Mouse (Mus musculus) liver, embryonic 15.5 days (tissue): Measurements from ENCODE around the gene Slc8a3. TPM values are rescaled to one million over a fixed set of nuclear protein-coding genes. Genes with fewer than 3 reads are reported as not detected.

ENCODE experiments used
- ATAC-seq: fragments of 200-750 bp; cut with Nextera tagmentation; 2 replicates; pipeline ENCODE4 v1.8.0; 2017; ENCODE audit warnings: moderate number of reproducible peaks, mild to moderate bottlenecking, moderate library complexity; ENCODE audit not compliant: insufficient read depth
- H3K27ac ChIP-seq: fragments of 300-500 bp; sonication (generic); replicated peaks from 2 replicates; pipeline ENCODE4 v1.5.1; 2015; ENCODE audit warnings: mild to moderate bottlenecking, inconsistent platforms
- H3K27me3 ChIP-seq: fragments of 300-500 bp; sonication (generic); 2 replicates; pipeline ENCODE4 v1.6.1; 2015; ENCODE audit warnings: mild to moderate bottlenecking, inconsistent platforms
- H3K36me3 ChIP-seq: fragments of 300-500 bp; sonication (generic); replicated peaks from 2 replicates; pipeline ENCODE4 v1.6.1; 2015; ENCODE audit warnings: moderate library complexity, mild to moderate bottlenecking, inconsistent platforms
- H3K4me1 ChIP-seq: fragments of 300-500 bp; sonication (generic); replicated peaks from 2 replicates; pipeline ENCODE4 v1.6.1; 2015; ENCODE audit warnings: inconsistent platforms
- H3K4me2 ChIP-seq: fragments of 300-500 bp; sonication (generic); 2 replicates; pipeline ENCODE4 v1.6.1; 2015; ENCODE audit warnings: moderate library complexity, mild to moderate bottlenecking, inconsistent platforms
- H3K4me3 ChIP-seq: fragments of 300-500 bp; sonication (generic); replicated peaks from 2 replicates; pipeline ENCODE4 v1.5.1; 2015; ENCODE audit warnings: mild to moderate bottlenecking, inconsistent platforms
- H3K9ac ChIP-seq: fragments of 300-500 bp; sonication (generic); 2 replicates; pipeline ENCODE4 v1.6.1; 2015; ENCODE audit warnings: moderate library complexity, mild to moderate bottlenecking, inconsistent platforms
- H3K9me3 ChIP-seq: fragments of 300-500 bp; sonication (generic); replicated peaks from 2 replicates; pipeline ENCODE4 v1.6.1; 2016; ENCODE audit warnings: inconsistent platforms
- WGBS: fragments of 180-500 bp; shearing (Covaris S2); methylation state at CpG from one replicate; pipeline ENCODE4 v1.1.7; 2015; ENCODE audit warnings: mixed read lengths; ENCODE audit not compliant: insufficient replicate concordance; 5-methylcytosine and 5-hydroxymethylcytosine counted together
- polyA plus RNA-seq: library from polyadenylated mRNA; unstranded; fragments of >200 nt; fragmentation: Nextera tagmentation; extraction: Ambion mirVana; gene quantifications from 2 replicates; pipeline ENCODE4 v1.2.1, GENCODE M21; 2015

The Slc8a3 gene
- polyA plus RNA-seq, 1 experiment from 2014 or later, result 0.02 TPM

- H3K36me3 ChIP-seq, result no peaks in the 10 kb centered on the region
- no peak overlapping the region for H3K9ac ChIP-seq
- H3K4me3 ChIP-seq, result no peak overlapping the region
- no peaks in the 10 kb centered on the region for H3K9me3 ChIP-seq
- no peak overlapping the region for H3K4me2 ChIP-seq
- ATAC-seq, result no peak
- WGBS, result 34% methylated on average over 5 of the region's 5 CpGs
- H3K27me3 ChIP-seq, result no peaks in the 10 kb centered on the region
- no peaks in the 10 kb centered on the region for H3K4me1 ChIP-seq
- no peak overlapping the region for H3K27ac ChIP-seq
Measured at GRCm38 (mm10) chr12:81294613-81295012, 38.4 kb downstream of the Slc8a3 start.

- no peak overlapping the region for H3K4me2 ChIP-seq
- no peaks in the 10 kb centered on the region for H3K36me3 ChIP-seq
- H3K9ac ChIP-seq, result no peak overlapping the region
- no peaks in the 10 kb centered on the region for H3K4me1 ChIP-seq
- H3K9me3 ChIP-seq, result no peaks in the 10 kb centered on the region
- 65% methylated on average over 2 of the region's 2 CpGs for WGBS
- H3K4me3 ChIP-seq, result no peak overlapping the region
- no peak overlapping the region for H3K27ac ChIP-seq
- no peaks in the 10 kb centered on the region for H3K27me3 ChIP-seq
- no peak for ATAC-seq
Measured at GRCm38 (mm10) chr12:81278031-81278430, 54.9 kb downstream of the Slc8a3 start.

GRCm38 (mm10) chr12:81274616-81275015 is 58.4 kb downstream of the Slc8a3 start:
- Histone ChIP-seq H3K9me3 (no peaks in the 10 kb centered on the region), H3K4me2 (no peak overlapping the region)
- WGBS, result 54% methylated on average over 4 of the region's 4 CpGs

DNA sequence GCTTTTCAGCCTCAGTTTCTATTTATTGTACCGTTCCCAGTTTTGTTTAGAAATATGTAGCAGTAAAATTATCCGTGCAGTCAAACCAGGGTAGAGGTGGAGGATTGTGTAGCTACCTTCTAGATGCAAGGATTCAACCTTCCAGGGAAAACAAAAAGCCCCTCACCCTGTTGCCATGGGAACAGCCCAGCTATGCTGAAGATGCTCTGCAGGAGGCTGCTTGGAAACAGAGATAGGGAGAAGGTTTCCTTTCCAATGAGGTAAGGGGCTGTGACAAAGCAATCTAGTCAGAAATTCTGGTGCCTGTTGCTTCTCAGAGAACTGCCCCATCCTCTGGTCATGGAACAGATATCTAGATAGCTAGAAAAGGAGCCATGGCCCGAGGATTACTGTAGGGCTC is 59.6 kb downstream of the Slc8a3 start:
- Histone ChIP-seq H3K36me3 (no peaks in the 10 kb centered on the region), H3K4me2 (no peak overlapping the region), H3K4me3 (no peak overlapping the region), H3K27me3 (no peaks in the 10 kb centered on the region), H3K4me1 (no peaks in the 10 kb centered on the region), H3K9me3 (no peaks in the 10 kb centered on the region), H3K9ac (no peak overlapping the region), H3K27ac (no peak overlapping the region)
- no peak for ATAC-seq
- WGBS, result 30% methylated on average over 3 of the region's 3 CpGs

More at GRCm38 (mm10) chr12:81274616-81275015, 58.4 kb downstream of the Slc8a3 start:
- ATAC-seq, result no peak
- Histone ChIP-seq H3K36me3 (no peaks in the 10 kb centered on the region), H3K27me3 (no peaks in the 10 kb centered on the region), H3K9ac (no peak overlapping the region), H3K4me3 (no peak overlapping the region), H3K4me1 (no peaks in the 10 kb centered on the region), H3K27ac (no peak overlapping the region)

- 66% methylated on average over 5 of the region's 5 CpGs for WGBS
- H3K27ac ChIP-seq, result no peak overlapping the region
- H3K27me3 ChIP-seq, result no peaks in the 10 kb centered on the region
- H3K36me3 ChIP-seq, result no peaks in the 10 kb centered on the region
- H3K9ac ChIP-seq, result no peak overlapping the region
- H3K4me1 ChIP-seq, result no peaks in the 10 kb centered on the region
- ATAC-seq, result no peak
- no peak overlapping the region for H3K4me3 ChIP-seq
- H3K9me3 ChIP-seq, result no peaks in the 10 kb centered on the region
- no peak overlapping the region for H3K4me2 ChIP-seq
Measured at GRCm38 (mm10) chr12:81269246-81269645, 63.7 kb downstream of the Slc8a3 start.

DNA sequence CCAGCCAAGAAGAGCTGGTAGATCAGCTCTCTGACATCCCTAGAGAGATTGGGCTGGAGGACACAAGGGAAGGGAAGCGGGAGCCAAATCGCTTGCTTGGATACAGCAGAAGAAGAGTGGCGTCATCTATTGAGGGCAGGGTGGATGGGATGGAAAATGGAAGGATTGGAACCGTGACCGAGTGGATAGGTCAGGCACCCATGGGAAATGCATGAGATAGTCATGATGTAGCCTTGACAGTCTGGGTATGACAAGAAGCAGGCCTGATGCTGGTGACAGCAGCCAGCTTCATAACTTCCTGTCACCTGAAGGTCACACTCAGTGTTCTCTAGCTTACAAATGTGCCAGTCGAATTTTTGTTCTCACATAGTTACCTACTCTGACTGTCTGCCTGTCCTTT is 70.2 kb downstream of the Slc8a3 start:
- H3K36me3 ChIP-seq, result no peaks in the 10 kb centered on the region
- no peak overlapping the region for H3K4me2 ChIP-seq
- WGBS, result 61% methylated on average over 6 of the region's 6 CpGs
- H3K4me3 ChIP-seq, result no peak overlapping the region
- no peak overlapping the region for H3K9ac ChIP-seq
- no peaks in the 10 kb centered on the region for H3K27me3 ChIP-seq
- no peaks in the 10 kb centered on the region for H3K4me1 ChIP-seq
- no peaks in the 10 kb centered on the region for H3K9me3 ChIP-seq
- H3K27ac ChIP-seq, result no peak overlapping the region
- no peak for ATAC-seq

- H3K4me2 ChIP-seq, result no peak overlapping the region
- H3K27me3 ChIP-seq, result no peaks in the 10 kb centered on the region
- no peak overlapping the region for H3K4me3 ChIP-seq
- ATAC-seq, result peak; percentile 70; the same call in 1 of the 2 replicates
- no peaks in the 10 kb centered on the region for H3K36me3 ChIP-seq
- no peak overlapping the region for H3K27ac ChIP-seq
- no peak overlapping the region for H3K9ac ChIP-seq
- no peaks in the 10 kb centered on the region for H3K9me3 ChIP-seq
- WGBS, result 57% methylated on average over 3 of the region's 3 CpGs
- H3K4me1 ChIP-seq, result no peaks in the 10 kb centered on the region
Measured at GRCm38 (mm10) chr12:81258215-81258614, 74.8 kb downstream of the Slc8a3 start.

GRCm38 (mm10) chr12:81245411-81245810 is 87.6 kb downstream of the Slc8a3 start:
- Histone ChIP-seq H3K36me3 (no peaks in the 10 kb centered on the region), H3K9me3 (no peaks in the 10 kb centered on the region), H3K27ac (no peak overlapping the region), H3K4me2 (no peak overlapping the region), H3K27me3 (no peaks in the 10 kb centered on the region), H3K4me1 (no peaks in the 10 kb centered on the region), H3K9ac (no peak overlapping the region), H3K4me3 (no peak overlapping the region)
- no peak for ATAC-seq
- 70% methylated on average over 6 of the region's 6 CpGs for WGBS

DNA sequence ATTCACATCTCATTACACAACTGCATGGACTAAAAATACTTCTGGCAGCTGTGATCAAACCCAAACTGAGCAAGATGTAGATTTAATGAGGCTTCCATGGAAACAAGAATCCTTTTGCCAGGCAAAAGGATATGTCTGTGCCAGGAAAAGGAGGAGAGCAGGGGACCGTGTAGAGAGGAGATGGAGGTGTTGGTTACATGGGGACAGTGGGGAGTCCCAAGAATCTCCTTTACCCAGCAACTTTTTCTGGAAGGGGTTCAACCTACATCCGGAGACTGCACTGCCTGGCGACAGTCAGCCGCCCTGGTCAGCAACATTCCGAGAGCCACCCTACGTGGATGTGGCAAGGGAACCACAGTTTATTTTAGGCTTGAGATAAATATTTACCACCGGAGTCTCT is 88.0 kb downstream of the Slc8a3 start:
- Histone ChIP-seq H3K27ac (no peak overlapping the region), H3K9ac (no peak overlapping the region), H3K4me1 (no peaks in the 10 kb centered on the region), H3K9me3 (no peaks in the 10 kb centered on the region), H3K4me2 (no peak overlapping the region), H3K4me3 (no peak overlapping the region), H3K27me3 (no peaks in the 10 kb centered on the region), H3K36me3 (no peaks in the 10 kb centered on the region)
- WGBS, result 64% methylated on average over 7 of the region's 7 CpGs
- no peak for ATAC-seq

GRCm38 (mm10) chr12:81244492-81244891 is 88.5 kb downstream of the Slc8a3 start:
- ATAC-seq, result no peak
- H3K9me3 ChIP-seq, result no peaks in the 10 kb centered on the region
- H3K4me1 ChIP-seq, result no peaks in the 10 kb centered on the region
- no peak overlapping the region for H3K27ac ChIP-seq
- no peak overlapping the region for H3K9ac ChIP-seq
- H3K27me3 ChIP-seq, result no peaks in the 10 kb centered on the region
- H3K4me2 ChIP-seq, result no peak overlapping the region
- H3K36me3 ChIP-seq, result no peaks in the 10 kb centered on the region
- 20% methylated on average over 1 of the region's 1 CpGs for WGBS
- no peak overlapping the region for H3K4me3 ChIP-seq

GRCm38 (mm10) chr12:81241676-81242075 is 91.3 kb downstream of the Slc8a3 start:
- Histone ChIP-seq H3K27me3 (no peaks in the 10 kb centered on the region), H3K9me3 (no peaks in the 10 kb centered on the region), H3K9ac (no peak overlapping the region), H3K4me1 (no peaks in the 10 kb centered on the region), H3K4me3 (no peak overlapping the region), H3K36me3 (no peaks in the 10 kb centered on the region), H3K4me2 (no peak overlapping the region), H3K27ac (no peak overlapping the region)
- WGBS, result 81% methylated on average over 2 of the region's 2 CpGs
- no peak for ATAC-seq

DNA sequence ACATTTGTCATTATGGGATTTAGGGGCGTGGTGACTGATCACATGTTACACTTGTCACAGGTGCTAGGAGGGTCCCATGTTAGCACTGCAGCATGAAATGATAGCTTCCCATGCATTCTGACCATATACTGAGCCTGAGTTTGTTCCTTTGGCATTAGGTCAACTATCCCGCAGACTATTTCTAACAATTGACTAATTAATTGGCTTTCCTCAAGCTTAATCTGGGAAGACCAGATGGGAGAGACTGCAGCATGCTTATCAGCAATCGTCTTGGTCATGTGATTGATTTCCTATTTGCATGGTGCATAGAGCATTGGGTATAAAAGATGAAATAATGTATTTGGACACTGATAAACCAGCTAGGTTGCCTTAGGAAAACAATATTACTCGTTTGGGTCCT is 91.9 kb downstream of the Slc8a3 start:
- 59% methylated on average over 4 of the region's 4 CpGs for WGBS
- Histone ChIP-seq H3K4me1 (no peaks in the 10 kb centered on the region), H3K27ac (no peak overlapping the region), H3K36me3 (no peaks in the 10 kb centered on the region), H3K9me3 (no peaks in the 10 kb centered on the region), H3K4me3 (no peak overlapping the region), H3K9ac (no peak overlapping the region), H3K27me3 (no peaks in the 10 kb centered on the region), H3K4me2 (no peak overlapping the region)
- no peak for ATAC-seq
